Mouse (Mus musculus) left cerebral cortex, adult 9 months (tissue): ENCODE measurements around the gene Farp1.
"Not testable (repeated sequence)": the region's sequence is repeated elsewhere in the genome, so short reads cannot be mapped to it uniquely, and the experiment has no call there.

Experiments used
- DNase-seq, 2 experiments: peaks; one replicate each; pipeline ENCODE4 v3.0.0; 2022; ENCODE audit warnings: low spot score in 2 of 2

The Farp1 gene

DNA sequence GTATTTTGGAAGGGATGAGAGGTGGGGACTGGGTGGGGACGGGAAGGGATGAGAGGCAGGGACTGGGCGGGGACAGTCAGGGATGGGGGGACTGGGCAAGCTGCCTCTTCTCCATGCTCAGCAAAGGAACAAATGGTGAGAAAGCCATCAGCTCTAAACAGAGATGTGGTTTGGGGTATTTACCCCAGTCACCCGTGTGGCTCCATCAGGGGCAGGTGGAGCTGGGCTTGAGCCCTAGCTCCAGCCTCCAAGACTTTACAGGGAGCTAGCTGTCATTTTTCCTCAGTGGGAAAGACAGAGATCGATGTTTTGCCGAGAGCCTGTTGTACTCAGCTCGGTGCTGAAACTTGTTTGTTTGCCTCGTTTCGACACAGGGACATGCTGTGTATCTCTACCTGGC, 148.0 kb downstream of the Farp1 start:
- no peak for DNase-seq

GRCm38 (mm10) chr14:121183414-121184130, 148.6 kb downstream of the Farp1 start:
- no peak for DNase-seq

- DNase-seq: no peak
Measured at GRCm38 (mm10) chr14:121184351-121184750, 149.4 kb downstream of the Farp1 start.

GRCm38 (mm10) chr14:121186402-121186894, 151.4 kb downstream of the Farp1 start:
- no peak for DNase-seq

DNA sequence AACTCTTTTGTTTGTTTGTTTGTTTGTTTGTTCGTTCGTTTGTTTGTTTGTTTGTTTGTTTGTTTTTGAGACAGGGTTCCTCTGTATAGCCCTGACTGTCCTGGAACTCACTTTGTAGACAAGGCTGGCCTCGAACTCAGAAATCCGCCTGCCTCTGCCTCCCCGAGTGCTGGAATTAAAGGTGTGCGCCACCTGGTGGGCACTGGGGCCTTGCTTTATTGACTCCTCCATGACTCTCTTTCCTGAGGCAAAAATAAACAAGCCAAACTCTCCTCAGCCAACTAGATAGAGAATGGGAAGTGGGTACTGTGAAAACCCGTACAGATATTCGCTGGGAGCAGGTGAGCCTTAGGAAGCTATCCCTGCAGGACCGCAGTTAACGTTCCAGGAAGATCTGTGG, 154.8 kb downstream of the Farp1 start:
- DNase-seq: not testable (repeated sequence)

DNA sequence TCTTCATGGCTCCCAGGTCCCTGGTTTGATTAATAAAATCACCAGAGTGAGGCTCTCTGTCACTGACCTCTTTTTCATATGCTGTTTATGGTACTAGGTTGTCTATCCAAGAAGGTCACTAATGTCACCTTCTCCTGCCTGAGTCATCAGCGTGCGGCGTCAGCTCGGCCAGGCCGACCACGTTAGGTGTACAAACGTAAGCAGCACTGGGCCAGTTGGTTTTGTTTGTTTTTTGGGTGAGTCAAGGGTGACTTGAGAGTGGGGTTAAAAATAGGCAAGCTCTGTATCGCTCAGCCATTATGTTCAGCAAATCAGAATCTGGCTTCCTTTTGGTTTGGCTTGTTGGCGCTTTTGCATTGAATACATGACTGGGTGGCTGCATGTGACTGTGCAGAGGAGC, 155.4 kb downstream of the Farp1 start:
- DNase-seq: no peak

DNA sequence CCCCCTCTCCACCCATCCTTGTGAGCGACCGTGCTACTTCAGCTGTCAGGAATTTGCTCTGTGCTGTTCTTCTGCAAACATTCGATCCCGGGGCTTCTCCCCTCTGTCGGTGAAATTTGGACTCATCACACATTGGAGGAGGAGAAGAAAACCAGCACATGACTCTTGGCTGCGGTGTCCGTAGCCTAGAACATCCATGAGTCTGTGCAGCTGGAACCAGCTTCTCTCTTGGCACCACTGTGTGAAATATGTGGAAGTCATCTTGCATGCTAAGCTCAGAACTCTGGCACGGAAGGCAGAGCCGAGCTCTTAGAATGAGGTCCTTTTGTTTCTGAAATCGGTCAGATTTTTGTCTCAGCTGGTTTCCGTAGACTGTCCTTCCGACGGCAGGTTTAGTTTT, 156.7 kb downstream of the Farp1 start:
- DNase-seq: no peak

DNA sequence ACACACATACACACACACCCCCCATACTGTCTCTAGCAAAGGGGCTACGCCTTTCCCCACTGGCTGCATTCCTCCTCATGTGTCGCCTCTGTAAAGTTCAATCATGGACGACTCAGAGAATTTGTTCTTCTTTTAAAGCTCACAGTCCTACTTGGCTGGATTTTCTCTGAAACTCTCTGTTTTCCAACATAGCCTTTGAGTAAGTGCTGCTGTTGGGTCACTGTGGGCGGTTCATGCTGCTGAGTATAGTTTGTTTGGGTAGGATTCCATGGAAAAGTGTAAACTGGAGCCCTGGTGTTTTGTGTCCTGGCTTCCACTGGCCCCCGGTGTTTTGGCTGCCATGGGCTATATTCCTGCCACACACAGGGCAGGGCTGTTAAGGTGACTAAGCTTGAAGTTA, 157.4 kb downstream of the Farp1 start:
- no peak for DNase-seq

GRCm38 (mm10) chr14:121193981-121194380, 159.0 kb downstream of the Farp1 start:
- no peak for DNase-seq

DNA sequence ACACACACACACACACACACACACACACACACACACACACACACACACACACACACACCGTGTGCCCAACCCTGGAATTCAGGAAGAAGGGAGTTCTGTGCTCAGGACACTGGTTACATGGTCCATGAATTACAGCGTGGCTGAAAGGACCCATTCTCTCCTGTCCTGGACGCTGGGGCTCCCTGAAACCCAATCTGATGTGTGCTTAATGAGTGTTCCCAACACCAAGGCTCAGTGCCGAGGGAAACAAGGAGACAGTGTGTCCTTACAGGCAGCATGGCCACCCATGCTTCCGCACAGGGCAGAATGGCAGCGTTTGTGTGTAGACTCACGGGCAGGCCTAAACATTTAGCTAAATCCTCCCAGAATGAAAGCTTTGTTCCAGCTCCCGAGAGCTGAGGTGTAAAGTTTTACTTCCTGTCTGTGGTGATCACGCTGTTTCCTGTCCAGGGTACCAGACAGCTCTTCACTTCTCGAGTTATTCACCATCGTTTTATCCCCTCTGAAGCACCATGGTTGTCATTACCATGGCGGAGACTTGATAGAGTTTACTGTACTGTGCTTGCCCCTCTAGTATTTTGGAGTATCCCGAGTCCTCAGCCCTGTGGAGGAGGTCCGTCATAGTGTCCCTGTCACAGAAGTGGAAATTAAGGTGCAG, 164.0 kb downstream of the Farp1 start:
- peak in 1 of 2 experiments; percentile 49 for DNase-seq

GRCm38 (mm10) chr14:121199789-121200188, 164.8 kb downstream of the Farp1 start:
- no peak for DNase-seq

DNA sequence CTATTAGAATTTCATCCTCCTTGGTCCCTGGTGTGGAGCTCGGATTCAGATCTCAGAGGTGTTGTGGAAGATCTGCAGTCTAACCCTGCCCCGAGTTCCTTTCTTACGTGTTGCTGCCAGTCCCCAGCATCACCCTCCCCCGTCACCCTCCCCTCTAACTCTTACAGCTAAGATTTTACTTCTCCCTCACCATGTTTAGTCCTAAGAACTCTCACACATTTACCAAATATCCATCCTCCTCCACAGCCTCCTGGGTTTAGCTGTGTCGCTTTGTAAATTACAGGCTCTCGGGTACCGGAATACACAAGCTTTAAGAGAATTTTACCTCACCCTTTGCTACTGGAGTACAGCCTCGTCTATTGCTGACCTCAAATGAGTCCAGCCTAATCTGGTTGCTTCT, 165.4 kb downstream of the Farp1 start:
- no peak for DNase-seq

- DNase-seq: no peak
Measured at GRCm38 (mm10) chr14:121201178-121201577, 166.2 kb downstream of the Farp1 start.

DNA sequence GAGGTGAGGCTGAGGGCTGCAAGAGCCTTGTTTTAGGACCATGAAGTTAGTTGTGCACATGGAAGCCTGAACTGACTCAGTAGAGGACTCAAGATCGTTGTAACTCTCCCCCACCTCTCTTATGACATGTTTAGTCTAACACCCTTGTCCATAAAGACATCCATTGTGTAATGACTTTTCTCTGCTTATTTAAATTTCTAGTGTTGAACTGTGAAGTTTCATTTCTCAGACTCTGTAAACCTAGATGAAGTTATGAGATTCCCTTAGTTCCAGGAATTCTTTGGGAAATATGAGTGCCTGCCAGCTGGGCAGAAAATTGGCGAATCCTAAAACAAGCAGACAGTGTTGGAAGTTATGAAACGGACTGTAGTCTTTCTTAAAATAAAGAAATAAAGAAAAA, 170.5 kb downstream of the Farp1 start:
- DNase-seq: no peak

GRCm38 (mm10) chr14:121207441-121208158, 172.6 kb downstream of the Farp1 start:
- DNase-seq: no peak

GRCm38 (mm10) chr14:121208159-121208515, 173.1 kb downstream of the Farp1 start:
- no peak for DNase-seq

- no peak for DNase-seq
Measured at GRCm38 (mm10) chr14:121210318-121210717, 175.3 kb downstream of the Farp1 start.

- DNase-seq: no peak
Measured at GRCm38 (mm10) chr14:121213650-121214049, 178.7 kb downstream of the Farp1 start.

GRCm38 (mm10) chr14:121214636-121215257, 179.7 kb downstream of the Farp1 start:
- no peak for DNase-seq

DNA sequence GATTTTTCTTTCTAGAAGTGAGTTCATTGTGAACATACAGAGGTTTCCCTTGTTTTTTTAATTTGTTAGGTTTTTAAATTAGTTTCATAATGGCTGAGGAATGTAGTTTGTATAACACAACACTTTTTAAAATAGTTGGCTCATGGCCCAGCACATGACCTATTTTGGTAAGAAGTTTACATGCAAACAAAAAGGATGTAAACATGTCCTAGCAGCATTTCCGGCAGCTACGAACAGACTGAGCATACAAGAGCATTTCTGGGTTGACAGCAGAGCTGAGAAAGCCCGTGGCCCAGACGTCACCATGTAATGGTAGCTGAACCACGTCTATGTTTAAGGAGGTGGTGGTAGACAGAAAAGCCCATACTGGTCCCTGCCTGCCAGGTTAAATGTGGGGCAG, 180.8 kb downstream of the Farp1 start:
- no peak for DNase-seq

DNA sequence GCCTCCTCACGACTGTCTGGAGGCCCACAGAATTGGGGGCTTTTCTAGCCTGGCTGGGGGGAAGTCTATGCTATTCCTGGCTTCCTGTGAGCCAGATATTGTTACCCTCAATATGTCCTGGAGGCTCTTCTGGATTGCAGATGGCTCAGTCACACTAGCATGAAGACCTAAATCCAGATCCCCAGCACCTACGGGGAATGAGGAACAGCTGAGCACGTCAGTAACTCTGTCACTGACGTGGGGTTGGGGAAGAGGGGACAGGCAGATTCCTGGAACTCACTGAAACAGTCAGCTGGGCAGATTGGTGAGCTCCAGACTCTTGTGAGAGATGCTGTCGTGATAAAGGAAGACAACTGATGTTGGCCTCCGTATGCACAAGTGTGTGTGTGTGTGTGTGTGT, 181.7 kb downstream of the Farp1 start:
- no peak for DNase-seq

DNA sequence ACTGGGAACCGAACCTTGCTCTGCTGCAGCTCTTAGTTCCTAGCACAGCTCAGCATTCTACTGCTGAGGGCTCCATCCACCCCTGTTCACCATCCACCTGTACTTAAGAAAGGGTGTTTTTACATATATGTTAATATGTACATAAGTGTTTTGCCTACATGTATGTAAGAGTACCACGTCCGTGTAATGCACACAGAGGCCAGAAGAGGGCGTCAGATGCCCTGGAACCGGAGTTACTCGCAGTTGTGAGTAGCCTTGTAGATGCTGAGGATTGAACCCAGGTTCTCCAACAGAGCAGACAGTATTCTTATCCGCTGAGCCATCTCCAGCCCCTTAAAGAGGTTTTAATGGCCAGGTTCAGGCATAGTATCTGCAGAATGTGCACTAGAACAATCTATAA, 183.6 kb downstream of the Farp1 start:
- DNase-seq: no peak
